Mouse (Mus musculus): ENCODE measurements around the gene Tspan1. TPM values are rescaled to one million over a fixed set of nuclear protein-coding genes. Genes with fewer than 3 reads are reported as not detected.

Tspan1 gene
- total RNA-seq, 2 experiments from 2014 or later, result 0.47 TPM; not detected in 1

GRCm38 (mm10) chr4:116173072-116173471 is 5.7 kb upstream of the Tspan1 start, which contains the start of the genes 1700042G07Rik and Gm49337:
TSS of gene 1700042G07Rik (plus strand) at chr4:116173372.
TSS of gene Gm49337 (plus strand) at chr4:116173384.
- intact Hi-C loops (cut with DNase I), result no loop called here
- DNase-seq (ENCODE audit: low spot score in 2 of 2), result no peak

DNA sequence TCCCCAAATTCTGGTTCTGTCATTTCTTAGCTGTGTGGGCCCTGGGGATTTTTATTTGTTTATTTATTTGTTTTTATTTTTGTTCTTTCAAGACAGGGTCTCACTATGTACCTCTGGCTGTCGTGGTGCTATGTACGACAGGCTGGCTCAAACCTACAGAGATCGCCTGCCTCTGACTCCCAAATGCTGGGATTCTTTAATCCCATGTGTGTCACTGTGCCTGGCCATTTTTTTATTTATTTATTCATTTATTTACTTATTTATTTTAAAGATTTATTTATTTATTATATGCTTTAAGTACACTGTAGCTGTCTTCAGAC is 1.9 kb upstream of the Tspan1 start:
- DNase-seq (ENCODE audit: low spot score in 2 of 2), result no peak
- intact Hi-C loops (cut with DNase I), result loop anchor here (5.0 to 10.0 kb wide), 2 partner anchors 113 to 385 kb away; partner anchors contain the start of genes Gpbp1l1 and Tmem69

GRCm38 (mm10) chr4:116168617-116169352 is 1.4 kb upstream of the Tspan1 start:
- peak; percentile 76 to 80 for DNase-seq (ENCODE audit: low spot score in 2 of 2)
- intact Hi-C loops (cut with DNase I), result loop anchor here (5.0 to 10.0 kb wide), 2 partner anchors 114 to 386 kb away; partner anchors contain the start of genes Gpbp1l1 and Tmem69

GRCm38 (mm10) chr4:116165708-116166407 is 1.5 kb downstream of the Tspan1 start:
- intact Hi-C loops (cut with DNase I), result loop anchor here (5.0 to 10.0 kb wide), 2 partner anchors 116 to 389 kb away; partner anchors contain the start of genes Gpbp1l1 and Tmem69
- no peak for DNase-seq (ENCODE audit: low spot score in 2 of 2)

DNA sequence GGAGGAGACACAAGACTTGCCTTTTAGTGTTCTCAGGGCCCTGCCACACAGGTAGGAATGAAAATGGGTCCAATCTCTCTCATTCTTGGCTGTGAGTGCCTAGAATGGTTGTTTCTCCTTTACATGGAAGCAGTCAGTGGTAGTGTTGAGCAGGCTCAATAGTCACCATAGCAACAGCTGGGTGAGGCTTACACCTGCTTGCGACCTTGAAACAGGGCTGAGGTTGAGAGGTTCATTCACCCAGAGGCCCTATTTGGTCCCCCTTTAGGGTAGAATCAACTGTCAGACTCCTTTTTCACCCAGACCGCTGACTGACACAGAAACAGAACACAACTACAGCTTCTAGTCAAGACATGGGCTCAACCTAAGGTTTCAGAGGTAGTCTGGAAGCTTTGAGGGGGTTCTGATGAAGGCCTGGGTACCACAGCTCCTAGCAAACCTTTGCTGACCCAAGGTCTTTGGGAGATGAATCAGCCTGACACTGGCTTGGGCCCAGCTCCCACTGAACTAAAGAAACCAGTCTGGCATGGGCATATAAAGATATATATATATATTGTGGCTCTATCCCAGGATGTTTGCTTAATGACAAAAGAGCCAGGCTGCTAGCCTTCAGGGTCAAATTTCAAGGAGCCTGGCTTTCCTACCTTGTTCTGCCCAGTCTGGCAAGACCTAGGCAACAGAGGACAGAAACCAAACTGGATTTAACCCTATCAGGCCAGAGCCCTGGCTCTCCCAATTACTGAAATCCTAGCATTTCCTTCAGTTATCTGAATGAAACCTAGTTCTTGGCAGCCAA is 2.4 kb downstream of the Tspan1 start:
- DNase-seq (ENCODE audit: low spot score in 2 of 2), result no peak
- intact Hi-C loops (cut with DNase I), result loop anchor here (5.0 to 10.0 kb wide), 2 partner anchors 117 to 390 kb away; partner anchors contain the start of genes Gpbp1l1 and Tmem69

GRCm38 (mm10) chr4:116162142-116162541 is 5.3 kb downstream of the Tspan1 start:
- DNase-seq (ENCODE audit: low spot score in 2 of 2), result no peak
- intact Hi-C loops (cut with DNase I), result loop anchor here (10.0 kb wide), 1 partner anchor 393 kb away; the partner anchor contains the start of genes Gpbp1l1 and Tmem69

- intact Hi-C loops (cut with DNase I), result loop anchor here (10.0 kb wide), 1 partner anchor 394 kb away; the partner anchor contains the start of genes Gpbp1l1 and Tmem69
- DNase-seq (ENCODE audit: low spot score in 2 of 2), result peak; percentile 79 to 88
These were observed 6.6 kb downstream of the Tspan1 start for GRCm38 (mm10) chr4:116160769-116161168.

DNA sequence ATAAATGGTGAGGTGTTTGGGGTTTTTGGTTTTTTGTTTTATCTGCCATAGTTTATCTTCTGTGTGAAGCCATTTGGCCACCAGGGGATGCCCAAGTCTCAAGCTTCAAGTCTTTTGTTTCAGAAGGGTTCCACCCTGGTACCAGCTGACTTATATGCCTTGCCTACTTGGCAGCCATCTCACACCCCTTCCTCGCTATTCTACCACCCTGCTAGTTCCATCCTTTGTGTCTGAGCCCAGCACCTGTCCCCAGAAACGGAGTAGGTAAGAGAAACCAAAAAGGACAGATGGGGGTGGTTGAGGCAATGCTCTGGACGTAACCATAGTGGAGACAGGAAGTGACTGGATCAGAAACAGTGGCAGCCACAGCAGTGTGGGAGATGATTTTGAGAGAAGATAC is 7.5 kb downstream of the Tspan1 start:
- intact Hi-C loops (cut with DNase I), result loop anchor here (10.0 kb wide), 1 partner anchor 395 kb away; the partner anchor contains the start of genes Gpbp1l1 and Tmem69
- peak; percentile 73 to 89 for DNase-seq (ENCODE audit: low spot score in 2 of 2)

DNA sequence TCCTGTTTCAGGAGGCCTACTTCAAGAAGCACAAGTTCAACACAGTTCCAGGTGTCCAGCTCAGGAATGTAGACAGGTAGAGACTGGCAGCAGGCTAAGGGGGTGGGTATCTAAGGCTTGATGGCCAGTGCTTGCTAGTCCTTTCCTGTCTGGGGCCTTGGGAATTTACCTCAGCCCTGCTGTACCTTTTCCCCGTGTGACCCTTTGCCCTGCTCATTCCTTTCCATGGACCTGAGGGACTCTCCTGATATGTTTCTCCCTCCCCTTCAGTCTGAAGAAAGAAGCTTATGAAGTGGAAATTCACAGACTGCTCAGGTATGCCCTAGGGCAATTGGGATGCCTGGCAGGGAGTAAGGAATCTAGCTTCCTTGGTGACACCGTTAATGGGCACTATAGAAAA is 9.5 kb downstream of the Tspan1 start:
- intact Hi-C loops (cut with DNase I), result no loop called here
- no peak for DNase-seq (ENCODE audit: low spot score in 2 of 2)

DNA sequence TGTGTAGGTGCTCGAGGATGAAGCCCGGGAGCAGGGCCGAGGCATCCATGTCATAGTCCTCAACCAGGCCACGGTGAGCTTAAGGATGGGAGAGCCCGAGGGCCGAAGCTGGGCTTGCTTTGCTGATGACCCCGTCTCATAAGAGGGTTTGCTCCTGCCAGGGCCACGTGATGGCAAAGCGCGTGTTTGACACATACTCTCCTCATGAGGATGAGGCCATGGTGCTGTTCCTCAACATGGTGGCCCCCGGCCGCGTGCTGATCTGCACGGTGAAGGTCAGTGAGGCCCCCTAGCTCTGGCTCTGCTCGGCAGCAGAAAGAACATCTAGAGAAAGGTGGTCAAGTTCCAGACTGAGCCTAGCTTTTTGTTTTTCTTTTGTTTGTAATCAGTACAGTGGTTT is 14.7 kb downstream of the Tspan1 start:
- DNase-seq (ENCODE audit: low spot score in 2 of 2), result no peak
- intact Hi-C loops (cut with DNase I), result no loop called here

DNA sequence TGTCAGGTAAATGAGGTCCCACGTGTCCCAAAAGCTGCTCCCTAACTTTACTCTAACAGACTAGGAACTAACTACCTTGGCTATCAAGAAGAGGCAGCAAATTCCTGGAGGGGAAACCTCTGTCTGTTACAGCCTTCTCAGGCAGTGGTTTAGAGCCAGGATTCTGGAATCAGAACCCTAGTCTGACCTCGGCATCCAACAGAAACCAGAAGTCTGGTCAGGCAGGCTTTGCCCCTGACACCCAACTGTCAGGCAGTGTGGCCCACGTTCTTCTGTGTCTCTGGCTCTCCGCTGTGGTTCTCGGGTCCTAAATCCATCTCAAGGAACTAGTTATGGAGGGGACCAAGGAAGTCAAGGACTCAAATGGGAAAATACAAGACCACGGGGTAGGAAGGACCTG is 16.2 kb downstream of the Tspan1 start, which contains the start of gene Lurap1:
TSS of gene Lurap1 (minus strand) at position 101 of the 400 bp plus-strand sequence.
- intact Hi-C loops (cut with DNase I), result no loop called here

GRCm38 (mm10) chr4:116150862-116151221 is 16.6 kb downstream of the Tspan1 start:
- no peak for DNase-seq (ENCODE audit: low spot score in 2 of 2)
- intact Hi-C loops (cut with DNase I), result no loop called here

More for the DNA sequence above, 16.2 kb downstream of the Tspan1 start, which contains the start of gene Lurap1:
- DNase-seq (ENCODE audit: low spot score in 2 of 2), result no peak

DNA sequence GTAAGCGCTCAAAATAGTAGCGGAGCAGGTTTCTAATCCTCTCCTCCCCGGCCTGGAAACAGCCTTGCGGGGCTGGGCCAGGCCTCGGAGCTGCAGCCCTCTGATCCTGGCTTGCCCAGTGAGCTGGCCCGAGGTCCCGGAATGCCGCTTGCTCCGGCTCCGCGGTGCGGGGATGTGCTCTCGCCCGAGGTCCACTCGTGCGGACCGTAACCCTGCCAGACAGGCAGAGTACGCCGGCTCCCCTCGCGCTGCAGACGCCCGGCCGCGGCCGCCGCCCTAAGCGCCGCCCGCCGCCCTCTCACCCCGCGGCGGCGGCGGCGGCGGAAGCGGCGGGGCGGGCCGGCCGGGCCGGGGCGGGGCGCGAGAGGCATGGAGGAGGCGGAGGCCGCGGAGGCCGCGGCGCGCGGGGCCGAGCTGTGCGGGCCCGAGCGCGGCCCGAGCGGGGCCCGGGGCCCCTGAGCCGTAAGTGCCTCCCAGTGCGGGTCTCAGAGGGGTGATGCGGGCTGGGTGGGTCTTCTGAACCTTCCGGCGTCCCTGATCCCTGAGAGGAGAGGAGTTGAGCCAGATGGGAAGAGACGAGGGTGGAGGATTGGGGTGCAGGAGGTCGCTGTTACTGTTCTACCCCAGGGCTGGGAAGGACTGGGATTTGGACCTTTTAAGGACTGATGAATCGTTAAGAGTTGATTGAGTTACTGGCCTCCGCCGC is 17.1 kb downstream of the Tspan1 start:
- DNase-seq (ENCODE audit: low spot score in 2 of 2), result peak in 1 of 2 experiments; percentile 47

DNA sequence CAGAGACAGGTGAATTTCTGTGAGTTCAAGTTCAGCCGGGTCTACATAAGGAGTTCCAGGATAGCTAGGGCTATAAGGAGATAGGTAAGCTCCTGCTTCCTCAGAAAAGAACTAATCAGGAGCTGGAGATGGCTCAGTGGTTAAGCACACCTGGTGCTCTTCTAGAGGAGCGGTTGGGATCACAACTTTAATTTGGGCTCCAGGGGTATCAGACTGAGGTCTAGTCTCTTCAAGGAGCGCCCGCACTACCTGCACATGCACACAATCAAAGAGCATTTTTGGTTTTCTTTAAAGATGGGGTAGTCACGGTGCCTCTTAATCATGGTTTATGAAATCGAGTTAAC is 17.6 kb downstream of the Tspan1 start:
- no peak for DNase-seq (ENCODE audit: low spot score in 2 of 2)
- intact Hi-C loops (cut with DNase I), result no loop called here

More for the DNA sequence above, 17.1 kb downstream of the Tspan1 start:
- intact Hi-C loops (cut with DNase I), result no loop called here

GRCm38 (mm10) chr4:116143891-116144717 is 23.3 kb downstream of the Tspan1 start:
- peak; percentile 52 to 76 for DNase-seq (ENCODE audit: low spot score in 2 of 2)
- intact Hi-C loops (cut with DNase I), result no loop called here

- no peak for DNase-seq (ENCODE audit: low spot score in 2 of 2)
- intact Hi-C loops (cut with DNase I), result no loop called here
These were observed 24.0 kb downstream of the Tspan1 start for GRCm38 (mm10) chr4:116143317-116143811.

DNA sequence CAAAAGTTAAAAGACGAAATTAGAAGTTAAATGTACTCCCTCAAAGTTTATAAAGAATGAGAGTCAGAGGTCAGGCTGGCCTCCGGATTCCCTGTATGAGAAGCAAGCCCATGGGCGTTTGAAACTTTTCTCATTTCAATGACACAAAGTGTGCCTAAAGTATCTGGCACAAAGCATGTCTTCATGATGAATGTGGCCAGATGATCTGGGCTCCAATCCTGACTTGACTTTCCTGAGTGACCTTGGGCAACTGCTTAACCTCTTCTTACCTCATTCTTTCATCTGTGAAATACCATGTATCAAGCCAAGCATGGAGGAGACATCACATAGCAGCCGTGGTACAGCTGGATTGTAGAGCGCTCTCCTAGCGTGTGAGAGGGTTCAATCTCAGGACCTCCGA is 25.1 kb downstream of the Tspan1 start:
- intact Hi-C loops (cut with DNase I), result no loop called here
- DNase-seq (ENCODE audit: low spot score in 2 of 2), result no peak

DNA sequence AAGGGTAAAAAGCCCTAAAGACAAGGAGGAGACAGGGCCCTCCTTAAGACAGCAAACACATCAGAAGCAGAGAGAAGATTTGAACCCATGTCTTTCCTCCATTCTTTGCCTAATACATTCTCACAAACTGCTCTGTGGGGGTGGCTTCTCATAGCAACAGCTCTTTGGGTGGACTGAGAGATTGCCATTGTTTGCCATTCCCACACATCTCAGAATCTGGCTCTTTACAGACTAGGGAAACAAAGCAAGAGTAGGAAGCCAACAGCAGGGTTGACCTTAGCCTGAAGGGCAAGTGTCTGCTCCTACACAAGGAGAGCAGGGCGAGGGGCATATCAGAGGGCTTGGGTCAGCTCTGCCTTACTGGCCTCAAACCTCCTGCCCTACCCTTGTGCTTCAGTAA is 25.7 kb downstream of the Tspan1 start:
- DNase-seq (ENCODE audit: low spot score in 2 of 2), result no peak
- intact Hi-C loops (cut with DNase I), result no loop called here
